Mouse (Mus musculus) skeletal muscle tissue, adult 2 months (tissue): ENCODE measurements around the gene Egf.

Experiments used
- DNase-seq: peaks from one replicate; pipeline ENCODE4 v3.0.0-alpha.2; 2012; ENCODE audit warnings: low read depth, low spot score

The Egf gene

DNA sequence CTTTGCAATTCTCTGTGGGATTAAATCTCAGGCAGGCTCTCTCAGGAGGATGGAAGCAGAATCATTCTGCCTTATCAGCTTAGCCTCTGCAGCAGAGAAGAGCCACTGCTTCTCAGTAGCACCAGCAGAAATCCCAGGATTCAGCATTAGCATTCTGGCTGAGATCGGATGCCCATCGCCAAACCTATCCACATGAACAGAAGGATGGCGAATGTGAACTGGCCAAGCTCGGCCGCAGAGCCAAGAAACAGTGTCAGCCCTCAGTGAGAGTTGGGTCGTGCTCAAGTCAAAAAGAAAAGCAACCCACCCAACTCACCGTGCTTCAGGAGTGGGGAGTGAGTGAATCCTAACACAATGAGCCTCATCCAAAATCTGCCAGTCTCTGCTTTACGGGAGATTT, 103.4 kb downstream of the Egf start:
- no peak for DNase-seq

DNA sequence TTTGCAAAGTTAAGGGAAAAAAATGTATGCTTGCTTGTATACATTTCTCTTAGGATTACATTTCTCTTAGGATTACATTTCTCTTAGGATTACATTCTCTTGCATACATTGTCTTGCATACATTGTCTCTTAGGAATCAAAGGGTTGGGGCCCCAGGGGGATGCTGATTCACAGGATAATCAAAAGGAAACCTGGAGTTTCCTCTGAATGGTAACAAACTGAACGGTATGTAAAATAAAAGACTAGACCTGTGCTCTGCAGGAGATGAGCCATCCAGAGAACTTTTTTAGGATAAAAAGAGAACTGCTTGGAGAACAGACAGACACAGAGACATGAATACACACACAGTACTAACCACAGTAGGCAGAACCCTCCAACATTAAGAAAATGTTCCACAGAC, 104.2 kb downstream of the Egf start:
- no peak for DNase-seq

DNA sequence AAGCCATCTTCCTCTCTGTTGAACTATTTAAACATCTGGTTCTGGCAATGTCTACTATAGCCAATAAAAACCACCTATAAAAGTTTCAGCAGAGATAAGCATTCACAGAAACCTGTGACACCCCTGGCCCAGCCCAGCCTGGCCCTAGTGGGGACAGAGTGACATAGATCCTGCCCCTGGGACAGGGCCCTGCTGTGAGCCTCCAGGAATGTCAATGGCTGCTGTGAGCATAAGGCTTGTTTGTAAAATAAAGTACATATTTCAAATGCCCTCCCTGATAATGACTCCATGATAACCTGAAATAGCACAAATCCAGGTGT, 104.9 kb downstream of the Egf start:
- no peak for DNase-seq

DNA sequence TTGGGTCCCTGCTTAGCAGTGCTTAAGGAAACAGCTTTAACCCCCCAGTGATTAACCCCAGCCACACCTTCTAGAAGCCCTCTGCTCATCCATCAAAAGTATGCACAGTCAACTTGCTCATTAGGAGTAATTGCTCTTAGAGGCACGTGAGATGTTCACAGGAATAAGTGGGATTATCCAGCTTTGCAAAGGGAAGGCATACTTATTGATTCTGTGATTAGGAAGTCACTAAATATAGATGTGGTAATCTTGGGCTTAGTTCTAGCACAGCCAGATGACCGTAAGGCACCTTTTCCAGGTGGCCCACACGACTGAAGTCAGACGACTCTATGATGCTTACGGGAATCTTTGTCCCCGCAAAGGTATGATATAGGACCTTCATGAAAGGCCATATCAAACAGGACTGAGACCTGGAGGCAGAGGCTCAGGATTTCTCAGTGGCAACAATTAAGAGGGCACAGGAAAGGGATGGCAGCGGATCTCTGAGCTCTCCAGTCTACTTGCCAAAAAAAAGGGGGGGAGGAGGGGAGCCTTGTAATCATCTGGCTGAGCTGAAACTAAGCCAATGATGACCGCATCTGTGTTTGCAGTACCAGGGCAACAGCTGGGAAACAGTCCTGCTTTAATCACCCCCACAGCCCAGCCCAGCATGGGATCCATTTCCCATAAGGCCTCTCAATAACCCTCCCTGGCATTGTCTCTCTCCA, 105.4 kb downstream of the Egf start:
- DNase-seq: peak; percentile 52

DNA sequence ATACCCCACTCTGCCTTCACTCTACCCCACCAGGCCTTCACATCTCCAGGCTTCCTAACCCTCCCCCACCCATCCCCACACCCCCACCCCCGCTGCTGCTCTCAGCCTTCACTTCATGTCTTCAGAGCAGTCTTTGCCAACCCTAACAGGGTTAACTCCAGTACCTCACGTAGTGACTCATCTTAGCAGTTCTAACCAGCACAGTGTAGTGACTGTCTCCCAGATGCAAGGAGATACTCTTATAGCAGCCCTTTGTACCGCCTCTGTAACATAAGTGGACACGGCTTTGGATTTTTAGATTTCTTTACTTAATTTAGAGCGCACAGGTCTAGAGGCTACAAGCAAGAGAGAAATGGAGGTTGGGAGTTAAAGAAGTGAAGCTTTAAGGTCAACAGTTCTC, 106.5 kb downstream of the Egf start:
- DNase-seq: no peak

DNA sequence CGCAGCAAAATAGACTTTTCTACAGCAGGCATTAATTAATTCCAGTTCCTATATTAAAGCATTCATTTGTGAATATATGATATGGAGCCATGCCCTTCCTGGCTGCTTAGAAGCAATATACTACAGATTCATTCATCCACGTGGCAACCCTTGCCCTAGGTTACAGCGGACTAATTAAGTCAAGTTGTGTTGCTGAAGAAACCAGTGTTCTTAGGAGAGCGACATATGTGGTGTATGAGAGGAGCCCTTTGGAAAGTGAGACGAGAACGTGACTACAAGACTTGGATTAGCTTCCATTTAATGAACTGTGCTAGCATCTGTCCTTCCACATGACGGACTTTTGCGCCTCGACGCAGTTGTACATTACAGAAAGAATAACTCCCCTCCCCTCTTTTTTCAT, 107.8 kb downstream of the Egf start:
- no peak for DNase-seq

DNA sequence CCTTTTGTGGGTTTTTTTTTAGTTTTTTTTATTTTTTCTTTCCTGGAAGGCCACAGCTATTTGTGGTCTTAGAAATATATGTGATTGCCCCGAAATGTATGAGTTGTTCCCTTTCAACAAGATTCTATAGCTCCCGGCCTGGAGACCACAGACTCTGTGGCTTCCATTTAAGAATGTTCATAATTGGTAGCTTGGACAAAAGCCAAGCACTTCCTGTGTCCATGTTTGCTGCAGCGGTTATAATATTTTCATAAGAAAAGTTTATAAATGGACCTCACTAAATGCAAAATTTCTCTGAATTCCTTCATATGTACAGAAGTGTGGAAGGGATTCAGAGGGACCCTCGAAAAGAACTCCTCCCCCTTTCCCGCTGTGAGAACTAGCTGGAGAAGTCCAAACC, 108.3 kb downstream of the Egf start:
- no peak for DNase-seq

DNA sequence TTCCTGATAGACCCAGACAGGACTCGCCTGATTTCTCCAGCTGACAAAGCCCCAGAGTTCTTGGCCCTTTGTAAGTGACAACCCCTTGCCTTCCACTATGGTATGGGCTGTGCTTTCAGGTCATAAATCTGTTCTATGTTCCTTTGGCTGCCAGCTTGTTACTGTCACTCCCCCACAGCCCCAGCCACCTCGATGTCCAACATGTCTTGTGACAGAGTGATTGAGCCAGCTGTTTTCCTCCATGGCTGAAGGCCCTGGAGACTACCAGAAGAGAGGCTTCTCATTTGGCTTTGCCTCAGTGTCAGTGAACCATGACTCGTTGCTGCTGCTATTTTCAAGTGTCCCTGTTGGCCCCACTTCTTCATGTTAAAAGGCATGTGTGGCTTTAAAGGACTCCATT, 109.7 kb downstream of the Egf start:
- peak; percentile 46 for DNase-seq

DNA sequence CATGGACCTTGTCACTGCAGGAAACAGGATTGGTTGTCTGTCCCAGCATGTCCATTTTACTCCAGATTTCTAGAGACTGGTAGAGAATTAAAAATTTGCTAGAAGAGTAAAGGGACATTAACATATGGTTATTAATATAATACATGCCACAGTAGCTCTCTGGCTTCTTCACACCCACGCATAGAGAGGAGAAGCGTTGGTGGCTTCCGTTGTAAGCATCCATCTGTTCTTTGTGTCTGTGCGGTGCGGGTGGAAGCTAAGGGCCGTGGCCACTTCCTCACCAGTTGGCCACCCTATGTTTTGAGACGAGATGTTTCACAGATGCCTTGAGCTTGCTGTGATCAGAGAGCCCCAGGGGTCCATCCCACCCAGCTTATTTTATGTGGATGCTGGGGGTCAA, 113.5 kb downstream of the Egf start:
- no peak for DNase-seq

DNA sequence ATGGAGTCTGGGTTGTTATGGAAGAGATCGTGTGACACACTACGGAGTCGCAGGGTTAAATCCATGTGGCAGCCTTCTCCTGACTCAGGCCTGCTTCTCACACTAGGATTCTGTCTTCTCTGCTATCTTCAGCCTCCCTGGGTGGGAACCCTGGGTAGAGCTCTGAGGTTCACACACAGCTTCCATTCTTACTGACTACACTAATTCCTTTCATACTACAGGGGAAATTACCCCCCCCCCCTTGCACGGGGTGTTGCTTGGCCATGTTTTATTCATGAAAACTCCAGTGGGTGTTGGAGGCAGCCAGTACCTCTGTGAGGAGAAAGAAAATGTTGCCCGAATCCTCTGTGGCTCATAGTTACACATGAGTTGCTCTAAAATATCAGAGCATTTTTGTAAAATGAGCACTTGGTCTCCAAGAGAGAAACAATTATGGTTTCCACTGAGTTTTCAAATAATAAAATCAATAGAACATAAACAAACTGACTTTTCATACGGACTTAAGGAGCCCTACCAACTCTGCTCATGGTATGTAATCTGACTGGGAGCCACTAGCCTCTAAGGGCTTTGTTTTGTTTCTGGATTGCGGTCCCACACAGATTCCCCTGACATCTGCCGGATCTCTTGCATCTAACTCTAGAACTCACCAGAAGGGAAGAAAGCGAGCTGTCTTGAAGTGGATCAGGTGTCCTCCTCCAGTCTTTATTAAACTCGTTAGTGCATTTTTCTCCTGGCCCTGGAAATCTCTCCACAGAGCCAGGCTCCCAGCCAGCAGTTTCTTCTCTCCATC, 114.7 kb downstream of the Egf start:
- DNase-seq: no peak

DNA sequence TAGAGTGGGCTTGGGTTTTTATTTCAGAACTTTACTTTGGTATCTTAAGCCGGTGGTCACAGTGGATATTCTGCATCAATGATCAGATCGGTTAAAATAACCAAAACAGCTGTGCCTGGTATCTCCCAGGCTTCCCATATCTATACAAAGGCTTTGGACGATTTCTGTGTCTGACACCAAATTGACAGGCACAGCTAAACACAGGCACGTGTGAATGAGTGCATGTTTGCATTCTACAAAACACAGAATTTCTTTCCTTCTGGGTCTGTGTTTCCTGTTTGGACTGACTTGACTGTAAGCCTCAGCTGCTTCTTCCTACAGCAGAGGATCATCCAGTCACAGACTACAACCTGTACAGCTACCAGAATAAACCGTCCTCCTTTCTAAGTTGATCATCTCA, 115.4 kb downstream of the Egf start:
- DNase-seq: no peak

DNA sequence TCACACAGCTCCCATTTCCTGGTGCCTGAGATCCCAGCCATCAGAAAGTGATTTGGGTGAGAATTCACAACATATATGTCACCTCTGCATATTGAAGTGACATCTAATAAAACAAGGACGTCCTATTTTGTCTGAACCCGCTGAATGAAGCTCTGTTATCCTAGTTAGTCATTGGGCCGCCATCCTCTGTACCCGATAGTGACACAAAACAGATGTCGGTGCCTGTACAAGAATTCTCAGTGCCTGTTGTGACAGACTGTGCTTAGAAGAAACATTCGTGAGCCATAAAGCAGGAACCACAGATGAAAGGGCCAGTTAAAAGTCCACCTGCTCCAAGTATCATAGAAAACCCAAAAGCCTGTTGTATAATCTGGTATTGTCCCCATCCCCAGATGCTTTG, 117.7 kb downstream of the Egf start:
- no peak for DNase-seq

DNA sequence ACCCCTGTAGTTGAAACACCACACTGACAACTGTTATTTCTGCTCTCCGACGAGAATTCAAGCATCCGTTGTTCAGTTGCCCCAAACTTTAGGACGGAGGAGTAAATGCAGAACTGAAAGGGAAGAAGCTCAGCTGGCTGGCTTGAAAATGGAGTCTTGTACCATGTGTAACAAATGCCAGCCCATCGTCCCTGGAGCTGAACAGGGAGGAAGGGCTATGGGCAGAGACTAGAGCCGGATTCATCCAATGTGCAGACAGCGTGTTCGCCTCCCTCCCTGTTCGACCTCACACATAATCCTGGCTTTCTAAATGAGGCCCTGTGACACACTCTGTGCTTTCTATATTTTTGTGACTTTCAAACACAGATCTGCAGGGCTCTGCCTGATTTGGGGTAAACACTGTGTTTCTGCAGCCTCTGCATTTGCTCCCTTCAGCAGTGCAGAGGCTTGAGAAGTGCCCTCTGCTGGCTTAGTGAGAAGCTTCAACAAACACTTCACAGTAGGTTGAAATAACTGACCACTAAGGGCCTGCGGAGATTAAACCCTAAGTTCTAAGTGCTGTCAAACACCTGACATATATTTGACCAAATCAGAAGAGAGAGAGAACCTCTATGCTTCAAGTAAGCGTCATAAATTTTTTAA, 120.7 kb downstream of the Egf start:
- DNase-seq: no peak

DNA sequence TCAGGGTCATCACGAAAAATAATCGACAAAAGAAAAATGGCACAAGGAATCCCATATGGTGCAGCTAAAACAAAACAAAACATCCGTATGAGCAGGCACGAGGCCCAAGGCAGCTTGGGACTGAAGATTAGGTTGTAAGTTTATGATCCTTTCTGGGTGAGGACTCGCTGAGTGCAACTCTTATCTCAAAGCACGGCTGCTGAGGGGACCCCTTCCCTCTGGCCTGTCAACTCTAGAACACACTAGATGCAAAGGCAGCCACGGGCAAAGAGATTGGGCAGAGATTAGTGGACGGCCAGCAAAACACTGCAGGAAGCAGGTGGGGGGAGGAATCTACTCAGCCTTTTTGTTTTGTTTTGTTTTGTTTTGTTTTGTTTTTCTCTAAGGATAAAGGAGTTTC, 121.6 kb downstream of the Egf start:
- DNase-seq: no peak

DNA sequence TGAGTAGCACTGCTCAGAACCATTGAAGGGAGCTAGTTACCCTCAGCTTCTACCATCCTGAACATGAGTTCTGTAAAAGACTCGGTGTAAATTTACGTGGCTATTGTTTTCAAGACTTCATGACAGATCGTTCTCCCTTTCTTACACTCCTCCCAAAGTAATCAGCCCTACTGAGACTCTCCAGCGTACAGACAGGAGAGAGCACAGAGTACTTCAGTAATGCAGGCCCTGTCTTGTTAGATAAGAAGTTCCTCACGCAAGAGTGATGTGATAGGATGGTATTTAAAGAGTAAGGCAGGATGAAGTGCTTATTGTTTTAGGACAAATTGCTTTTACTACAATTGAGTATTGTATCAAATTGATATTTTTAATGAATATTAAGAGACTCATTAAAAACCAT, 123.3 kb downstream of the Egf start:
- no peak for DNase-seq

DNA sequence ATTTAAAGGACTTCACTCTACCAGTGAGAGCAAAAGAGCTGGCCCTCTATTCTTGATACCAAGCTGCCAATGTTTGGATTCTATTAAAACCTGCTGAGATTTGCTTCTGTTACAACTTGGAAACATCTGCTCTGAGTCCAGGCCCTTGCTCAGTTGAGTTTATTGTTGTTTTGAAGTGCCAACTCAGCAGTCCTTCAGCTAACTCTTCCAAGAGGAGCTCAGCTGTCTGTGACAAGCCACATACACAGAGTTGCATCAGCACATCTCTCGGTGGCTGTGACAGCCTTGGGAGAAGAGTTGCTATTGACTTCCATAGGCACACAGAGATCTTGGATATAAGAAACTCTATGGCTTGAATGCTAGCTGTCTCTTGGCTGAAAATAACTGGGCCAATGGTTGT, 124.1 kb downstream of the Egf start:
- DNase-seq: no peak
